Mouse (Mus musculus) midbrain, embryonic 15.5 days (tissue): Measurements from ENCODE around the gene Hspa2. TPM values are rescaled to one million over a fixed set of nuclear protein-coding genes. Genes with fewer than 3 reads are reported as not detected.

Source experiments
- ATAC-seq: fragments of 200-750 bp; cut with Nextera tagmentation; replicated peaks from 2 replicates; pipeline ENCODE4 v1.8.0; 2017; ENCODE audit warnings: moderate TSS enrichment
- H3K27ac ChIP-seq: fragments of 300-500 bp; sonication (generic); 2 replicates; pipeline ENCODE4 v1.5.1; 2015; ENCODE audit warnings: mild to moderate bottlenecking, inconsistent platforms
- H3K27me3 ChIP-seq: fragments of 300-500 bp; sonication (generic); replicated peaks from 2 replicates; pipeline ENCODE4 v1.6.1; 2015; ENCODE audit warnings: inconsistent platforms
- H3K36me3 ChIP-seq: fragments of 300-500 bp; sonication (generic); replicated peaks from 2 replicates; pipeline ENCODE4 v1.6.1; 2015; ENCODE audit warnings: inconsistent platforms
- H3K4me1 ChIP-seq: fragments of 300-500 bp; sonication (generic); 2 replicates; pipeline ENCODE4 v1.6.1; 2015; ENCODE audit warnings: inconsistent platforms
- H3K4me2 ChIP-seq: fragments of 300-500 bp; sonication (generic); 2 replicates; pipeline ENCODE4 v1.6.1; 2015; ENCODE audit warnings: inconsistent platforms, mild to moderate bottlenecking, moderate library complexity
- H3K4me3 ChIP-seq: fragments of 300-500 bp; sonication (generic); 2 replicates; pipeline ENCODE4 v1.5.1; 2015; ENCODE audit warnings: mild to moderate bottlenecking, inconsistent platforms
- H3K9ac ChIP-seq: fragments of 300-500 bp; sonication (generic); 2 replicates; pipeline ENCODE4 v1.6.1; 2015; ENCODE audit warnings: mild to moderate bottlenecking, inconsistent platforms
- H3K9me3 ChIP-seq: fragments of 300-500 bp; sonication (generic); 2 replicates; pipeline ENCODE4 v1.6.1; 2016; ENCODE audit warnings: inconsistent platforms
- WGBS: fragments of 180-500 bp; shearing (Covaris S2); methylation state at CpG from one replicate; pipeline ENCODE4 v1.1.7; 2015; ENCODE audit warnings: mixed read lengths; 5-methylcytosine and 5-hydroxymethylcytosine counted together
- polyA plus RNA-seq: library from polyadenylated mRNA; unstranded; fragments of >200 nt; fragmentation: Nextera tagmentation; extraction: Ambion mirVana; gene quantifications from 2 replicates; pipeline ENCODE4 v1.2.1, GENCODE M21; 2015

Gene Hspa2
- 5.5 and 5.6 TPM in 2 replicates for polyA plus RNA-seq

GRCm38 (mm10) chr12:76403886-76404537, at the start of gene Hspa2:
Hspa2 (plus strand) TSS chr12:76404176.
- Histone ChIP-seq H3K27ac (peak within 1 kb of the TSS; percentile 82), H3K4me3 (peak within 1 kb of the TSS; percentile 70), H3K4me1 (peaks cover 28% of the 10 kb centered on the region), H3K4me2 (peak within 1 kb of the TSS; percentile 91), H3K36me3 (no peaks in the 10 kb centered on the region), H3K27me3 (peaks cover 46% of the 10 kb centered on the region), H3K9me3 (no peaks in the 10 kb centered on the region), H3K9ac (peak within 1 kb of the TSS; percentile 59)
- under 1% methylated on average over 54 of the region's 54 CpGs for WGBS
- ATAC-seq = peak; percentile 98

- 36% methylated on average over 1 of the region's 1 CpGs for WGBS
- no peak for ATAC-seq
These were observed 43.1 kb upstream of the Hspa2 start for GRCm38 (mm10) chr12:76360868-76361267.

GRCm38 (mm10) chr12:76361405-76362302, 42.3 kb upstream of the Hspa2 start:
- no peak overlapping the region for H3K27ac ChIP-seq
- H3K4me3 ChIP-seq = no peak overlapping the region
- H3K36me3 ChIP-seq = no peaks in the 10 kb centered on the region
- WGBS = 68% methylated on average over 9 of the region's 9 CpGs
- H3K4me1 ChIP-seq = no peaks in the 10 kb centered on the region
- no peak overlapping the region for H3K9ac ChIP-seq
- H3K27me3 ChIP-seq = no peaks in the 10 kb centered on the region
- H3K4me2 ChIP-seq = no peak overlapping the region
- no peak for ATAC-seq
- H3K9me3 ChIP-seq = no peaks in the 10 kb centered on the region

More at GRCm38 (mm10) chr12:76360868-76361267, 43.1 kb upstream of the Hspa2 start:
- Histone ChIP-seq H3K27me3 (no peaks in the 10 kb centered on the region), H3K4me1 (no peaks in the 10 kb centered on the region), H3K9me3 (no peaks in the 10 kb centered on the region), H3K4me2 (no peak overlapping the region), H3K9ac (no peak overlapping the region), H3K36me3 (no peaks in the 10 kb centered on the region), H3K4me3 (no peak overlapping the region), H3K27ac (no peak overlapping the region)

GRCm38 (mm10) chr12:76362303-76362676, 41.7 kb upstream of the Hspa2 start:
- H3K4me1 ChIP-seq = peaks cover 6% of the 10 kb centered on the region
- H3K4me3 ChIP-seq = no peak overlapping the region
- H3K9ac ChIP-seq = no peak overlapping the region
- no peaks in the 10 kb centered on the region for H3K9me3 ChIP-seq
- H3K4me2 ChIP-seq = no peak overlapping the region
- H3K27ac ChIP-seq = no peak overlapping the region
- H3K27me3 ChIP-seq = no peaks in the 10 kb centered on the region
- WGBS = 84% methylated on average over 9 of the region's 9 CpGs
- no peaks in the 10 kb centered on the region for H3K36me3 ChIP-seq
- ATAC-seq = no peak

- Histone ChIP-seq H3K27ac (no peak overlapping the region), H3K9ac (no peak overlapping the region), H3K9me3 (no peaks in the 10 kb centered on the region), H3K4me3 (no peak overlapping the region), H3K27me3 (no peaks in the 10 kb centered on the region), H3K36me3 (no peaks in the 10 kb centered on the region), H3K4me1 (peaks cover 22% of the 10 kb centered on the region), H3K4me2 (no peak overlapping the region)
- no peak for ATAC-seq
- 92% methylated on average over 3 of the region's 3 CpGs for WGBS
These were observed 37.7 kb upstream of the Hspa2 start for GRCm38 (mm10) chr12:76366276-76366675.

GRCm38 (mm10) chr12:76367096-76367995, 36.6 kb upstream of the Hspa2 start:
- Histone ChIP-seq H3K4me3 (no peak overlapping the region), H3K27ac (no peak overlapping the region)

GRCm38 (mm10) chr12:76368201-76368789, 35.7 kb upstream of the Hspa2 start:
- peak overlapping the region; percentile 64 for H3K4me3 ChIP-seq
- H3K9ac ChIP-seq = peak overlapping the region; percentile 97
- H3K4me2 ChIP-seq = peak overlapping the region; percentile 95
- ATAC-seq = no peak
- 7% methylated on average over 9 of the region's 9 CpGs for WGBS
- H3K9me3 ChIP-seq = no peaks in the 10 kb centered on the region
- no peaks in the 10 kb centered on the region for H3K27me3 ChIP-seq
- H3K36me3 ChIP-seq = no peaks in the 10 kb centered on the region
- H3K4me1 ChIP-seq = peaks cover 37% of the 10 kb centered on the region
- H3K27ac ChIP-seq = peak overlapping the region; percentile 96

More at GRCm38 (mm10) chr12:76367096-76367995, 36.6 kb upstream of the Hspa2 start:
- ATAC-seq = no peak
- Histone ChIP-seq H3K9me3 (no peaks in the 10 kb centered on the region), H3K9ac (0 out of 2 replicates have a peak overlapping the region, but pooled peaks have one; percentile 97), H3K4me1 (peaks cover 32% of the 10 kb centered on the region), H3K27me3 (no peaks in the 10 kb centered on the region), H3K4me2 (peak overlapping the region; percentile 95), H3K36me3 (no peaks in the 10 kb centered on the region)
- 31% methylated on average over 14 of the region's 14 CpGs for WGBS

GRCm38 (mm10) chr12:76368790-76369205, 35.2 kb upstream of the Hspa2 start:
- peak overlapping the region; percentile 64 for H3K4me3 ChIP-seq
- H3K9me3 ChIP-seq = no peaks in the 10 kb centered on the region
- peak; percentile 58 for ATAC-seq
- H3K27me3 ChIP-seq = no peaks in the 10 kb centered on the region
- peak overlapping the region; percentile 97 for H3K9ac ChIP-seq
- no peaks in the 10 kb centered on the region for H3K36me3 ChIP-seq
- peak overlapping the region; percentile 96 for H3K27ac ChIP-seq
- peaks cover 37% of the 10 kb centered on the region for H3K4me1 ChIP-seq
- WGBS = under 1% methylated on average over 26 of the region's 26 CpGs
- H3K4me2 ChIP-seq = peak overlapping the region; percentile 95

GRCm38 (mm10) chr12:76369206-76369977, 34.6 kb upstream of the Hspa2 start, which contains the start of gene Zbtb25:
Zbtb25 (minus strand) TSS chr12:76369602.
- H3K9me3 ChIP-seq = no peaks in the 10 kb centered on the region
- H3K27ac ChIP-seq = peak within 1 kb of the TSS; percentile 96
- ATAC-seq = peak; percentile 92
- peak within 1 kb of the TSS; percentile 97 for H3K9ac ChIP-seq
- H3K4me3 ChIP-seq = peak within 1 kb of the TSS; percentile 64
- H3K27me3 ChIP-seq = no peaks in the 10 kb centered on the region
- H3K4me2 ChIP-seq = peak within 1 kb of the TSS; percentile 95
- peaks cover 37% of the 10 kb centered on the region for H3K4me1 ChIP-seq
- no peaks in the 10 kb centered on the region for H3K36me3 ChIP-seq
- 1% methylated on average over 95 of the region's 96 CpGs for WGBS

GRCm38 (mm10) chr12:76369978-76370830, 33.8 kb upstream of the Hspa2 start, which contains the start of gene Zbtb1:
Zbtb1 (plus strand) TSS chr12:76370266.
- Histone ChIP-seq H3K4me1 (peaks cover 37% of the 10 kb centered on the region), H3K27ac (peak within 1 kb of the TSS; percentile 96), H3K9me3 (no peaks in the 10 kb centered on the region), H3K36me3 (no peaks in the 10 kb centered on the region), H3K4me3 (peak within 1 kb of the TSS; percentile 64), H3K4me2 (peak within 1 kb of the TSS; percentile 95), H3K9ac (peak within 1 kb of the TSS; percentile 97), H3K27me3 (no peaks in the 10 kb centered on the region)
- under 1% methylated on average over 94 of the region's 99 CpGs for WGBS
- peak; percentile 69 for ATAC-seq
